8 mouse cellular contexts compared by ENCODE assay signal in genomic region chr10:121297054-121297701, GRCm38 (mm10). TPM values are rescaled to one million over a fixed set of nuclear protein-coding genes. Genes with fewer than 3 reads are reported as not detected.
DNase-seq lines count a peak whose midpoint lies in the region; ATAC-seq lines count a peak whose summit lies in the region.

No protein-coding gene starts in this region.

- H3K9ac ChIP-seq in forebrain, embryonic 15.5 days (replicated peaks): 0 out of 2 replicates have a peak overlapping the region, but pooled peaks have one; percentile 9
- H3K9ac ChIP-seq in hindbrain, embryonic 16.5 days (ENCODE audit: low read depth, low read length): no peak overlapping the region
- H3K9ac ChIP-seq in midbrain, embryonic 14.5 days (replicated peaks; ENCODE audit: low read length): no peak overlapping the region; the same call in 1 of the 2 replicates

- H3K36me3 ChIP-seq in forebrain, embryonic 15.5 days: peaks cover 22% of the 10 kb centered on the region; the same call in 1 of the 2 replicates
- peaks cover 14% of the 10 kb centered on the region for H3K36me3 ChIP-seq in hindbrain, embryonic 16.5 days (ENCODE audit: control insufficient read depth, insufficient read depth, low read length)
- H3K36me3 ChIP-seq in midbrain, embryonic 14.5 days (ENCODE audit: control insufficient read depth, insufficient read depth, low read length): peaks cover 51% of the 10 kb centered on the region

- no peaks in the 10 kb centered on the region for H3K9me3 ChIP-seq in forebrain, embryonic 15.5 days
- H3K9me3 ChIP-seq in hindbrain, embryonic 16.5 days (ENCODE audit: control insufficient read depth, low read length): no peaks in the 10 kb centered on the region
- H3K9me3 ChIP-seq in midbrain, embryonic 14.5 days (ENCODE audit: control insufficient read depth, low read length): no peaks in the 10 kb centered on the region

- peak; percentile 73 for ATAC-seq in forebrain, embryonic 15.5 days (replicated peaks)
- no peak; the same call in 1 of the 2 replicates for ATAC-seq in hindbrain, embryonic 16.5 days
- no peak for ATAC-seq in midbrain, embryonic 14.5 days (ENCODE audit: low FRiP score, low TSS enrichment)
- ATAC-seq in cerebellum, adult (ENCODE audit: insufficient number of reproducible peaks, low FRiP score, low TSS enrichment): no peak

- peak; percentile 36 to 68 for DNase-seq in adrenal gland, adult (ENCODE audit: inconsistent age in 2 of 2, low spot score in 1 of 2)
- DNase-seq in adrenal gland, postnatal 4 days (ENCODE audit: low spot score in 2 of 2): no peak
- DNase-seq in NIH3T3 (ENCODE audit: low read depth) (peak; percentile 53), liver (peak; percentile 53)
- DNase-seq in midbrain, embryonic 14.5 days: peak; percentile 66

- H3K27me3 ChIP-seq in forebrain, embryonic 15.5 days: peaks cover 3% of the 10 kb centered on the region; the same call in 1 of the 2 replicates
- H3K27me3 ChIP-seq in hindbrain, embryonic 16.5 days (replicated peaks; ENCODE audit: control insufficient read depth, insufficient read depth, low read length): no peaks in the 10 kb centered on the region
- H3K27me3 ChIP-seq in midbrain, embryonic 14.5 days (ENCODE audit: control insufficient read depth, insufficient read depth, low read length): no peaks in the 10 kb centered on the region

- peaks cover 11% of the 10 kb centered on the region for H3K4me1 ChIP-seq in forebrain, embryonic 15.5 days
- 0 out of 2 replicates have a peak, but pooled peaks cover 2% of the 10 kb centered on the region for H3K4me1 ChIP-seq in hindbrain, embryonic 16.5 days (ENCODE audit: control insufficient read depth, insufficient read depth, low read depth, low read length)
- H3K4me1 ChIP-seq in midbrain, embryonic 14.5 days (ENCODE audit: control insufficient read depth, insufficient read depth, low read length): 0 out of 2 replicates have a peak, but pooled peaks cover 4% of the 10 kb centered on the region

- H3K4me2 ChIP-seq in forebrain, embryonic 15.5 days (replicated peaks): peak overlapping the region; percentile 37
- H3K4me2 ChIP-seq in hindbrain, embryonic 16.5 days (ENCODE audit: low read length): peak overlapping the region; percentile 49
- H3K4me2 ChIP-seq in midbrain, embryonic 14.5 days (ENCODE audit: low read length): peak overlapping the region; percentile 39

- H3K4me3 ChIP-seq in forebrain, embryonic 15.5 days: peak overlapping the region; percentile 16
- H3K4me3 ChIP-seq in hindbrain, embryonic 16.5 days (ENCODE audit: low read length): no peak overlapping the region
- 0 out of 2 replicates have a peak overlapping the region, but pooled peaks have one; percentile 3 for H3K4me3 ChIP-seq in midbrain, embryonic 14.5 days (replicated peaks; ENCODE audit: low read depth, low read length)

- WGBS in forebrain, embryonic 15.5 days: 34% methylated on average over 25 of the region's 25 CpGs
- WGBS in hindbrain, embryonic 16.5 days: 28% methylated on average over 25 of the region's 25 CpGs
- 43% methylated on average over 25 of the region's 25 CpGs for WGBS in midbrain, embryonic 14.5 days

- peak overlapping the region; percentile 21; the same call in 1 of the 2 replicates for H3K27ac ChIP-seq in forebrain, embryonic 15.5 days (replicated peaks)
- H3K27ac ChIP-seq in hindbrain, embryonic 16.5 days (ENCODE audit: low read depth, low read length): no peak overlapping the region
- 0 out of 2 replicates have a peak overlapping the region, but pooled peaks have one; percentile 8 for H3K27ac ChIP-seq in midbrain, embryonic 14.5 days (replicated peaks; ENCODE audit: low read depth, low read length)

RNA-seq across cellular contexts. Expression of gene Tbc1d30, which starts 53.9 kb away (rescaled TPM):
- 1 to 10 TPM; 3.8 to 7.1 TPM for total RNA-seq in adrenal gland, postnatal 4 days (2021)
- 8.5 and 9.1 TPM in 2 replicates for polyA plus RNA-seq in forebrain, embryonic 15.5 days (2015; fragmentation: Nextera tagmentation; extraction: Ambion mirVana)
- polyA plus RNA-seq in hindbrain, embryonic 16.5 days (2015; fragmentation: Nextera tagmentation; extraction: Ambion mirVana): 16.6 and 19.5 TPM in 2 replicates
- 16.6 and 17.0 TPM in 2 replicates for polyA plus RNA-seq in midbrain, embryonic 14.5 days (2014; fragmentation: Nextera tagmentation; extraction: Ambion mirVana)

Comparison
In these comparisons a context has a peak if more than half of its experiments do, and no peak if none do; other contexts are left out.
1. DNase-seq: peak in adrenal gland, adult (2 of 2), NIH3T3 (single experiment), liver (single experiment) and midbrain, embryonic 14.5 days (single experiment); none in adrenal gland, postnatal 4 days (0 of 2).
2. Peak in every context shown above with its lines, with median percentiles within 50 percentile points of each other: H3K4me2 ChIP-seq.